Mouse (Mus musculus) testis, adult 2 months (tissue): Measurements from ENCODE around the gene Nutm2.

Experiments used
- CTCF ChIP-seq: fragments of 200-500 bp; IDR thresholded peaks from 2 replicates; pipeline ENCODE4 v1.5.1; 2012; ENCODE audit warnings: low read depth, mild to moderate bottlenecking, inconsistent platforms, low read length, moderate library complexity; ENCODE audit not compliant: control insufficient read depth, insufficient read depth, insufficient replicate concordance
- POLR2A ChIP-seq: fragments of 200-500 bp; IDR thresholded peaks from 2 replicates; pipeline ENCODE4 v1.6.1; 2012; ENCODE audit warnings: low read depth, mild to moderate bottlenecking, inconsistent platforms, low read length, moderate library complexity; ENCODE audit not compliant: control insufficient read depth

GRCm38 (mm10) chr13:50424517-50424916 is 42.6 kb upstream of the Nutm2 start:
- no peak for TF ChIP-seq POLR2A
- TF ChIP-seq CTCF = no peak
